Mouse (Mus musculus): ENCODE data around the gene Gm47996.

The Gm47996 gene

DNA sequence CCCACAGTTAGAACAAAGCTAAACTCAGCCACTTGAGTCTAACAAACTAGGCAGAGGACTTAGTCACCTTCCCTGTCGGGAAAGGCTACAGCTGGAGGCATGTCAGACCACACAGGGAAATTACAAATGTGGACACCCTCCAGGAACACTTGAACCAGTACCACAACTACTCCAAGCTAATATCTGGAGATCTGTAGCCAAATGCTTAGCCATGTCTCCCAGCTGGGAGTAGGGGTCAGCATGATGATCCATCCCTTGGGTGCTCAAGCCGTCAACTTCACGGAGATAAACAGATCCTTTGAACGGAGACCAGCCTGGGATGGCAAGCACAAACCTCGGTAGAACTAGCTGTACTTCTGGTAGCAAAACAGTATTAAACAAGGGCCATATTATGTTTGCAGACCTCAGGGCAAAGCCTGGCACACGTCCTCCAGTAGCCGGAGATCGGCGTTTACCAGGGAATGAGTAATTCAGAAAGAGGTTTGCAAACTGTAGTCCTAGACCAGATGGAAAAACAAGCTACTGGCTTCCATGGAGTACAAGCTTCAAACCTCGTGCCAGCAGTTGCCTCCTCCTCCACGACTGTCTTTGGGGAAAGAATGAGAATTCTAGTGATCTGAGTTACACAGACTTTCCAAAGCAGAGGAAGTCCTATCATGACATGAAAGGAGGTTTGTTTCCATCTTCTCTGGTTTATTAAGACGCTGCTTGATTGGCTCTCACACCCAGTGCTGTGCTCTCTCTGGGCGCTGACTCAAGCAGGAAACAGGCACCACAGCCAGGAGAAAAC is 26.4 kb downstream of the Gm47996 start:
- in situ Hi-C loops (cut with MboI; ENCODE audit: low pct_unique_long_range_greater_than_20kb in 1 of 2, low sequenced_read_pairs in 2 of 2, unreplicated experiment in 1 of 2): no loop called here

DNA sequence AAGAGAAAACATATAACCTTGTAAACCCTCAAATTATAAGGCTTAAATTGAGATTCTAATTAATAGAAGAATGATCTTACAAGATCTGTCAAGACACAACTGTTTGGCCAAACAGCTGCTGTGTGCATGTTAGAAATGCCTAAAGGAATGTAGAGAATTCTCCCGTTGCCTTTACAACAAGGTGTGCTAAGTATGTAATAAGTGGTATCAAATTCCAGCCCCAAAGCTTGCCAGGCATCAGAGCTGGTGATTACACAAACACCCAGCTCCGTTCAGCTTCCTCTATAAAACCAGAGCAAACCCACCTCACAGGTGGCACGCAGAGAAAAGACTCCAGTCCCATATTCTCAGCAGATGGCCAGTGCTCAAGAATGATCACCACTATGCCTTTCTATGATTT is 27.8 kb downstream of the Gm47996 start:
- in situ Hi-C loops (cut with MboI; ENCODE audit: low pct_unique_long_range_greater_than_20kb in 1 of 2, low sequenced_read_pairs in 2 of 2, unreplicated experiment in 1 of 2): no loop called here

DNA sequence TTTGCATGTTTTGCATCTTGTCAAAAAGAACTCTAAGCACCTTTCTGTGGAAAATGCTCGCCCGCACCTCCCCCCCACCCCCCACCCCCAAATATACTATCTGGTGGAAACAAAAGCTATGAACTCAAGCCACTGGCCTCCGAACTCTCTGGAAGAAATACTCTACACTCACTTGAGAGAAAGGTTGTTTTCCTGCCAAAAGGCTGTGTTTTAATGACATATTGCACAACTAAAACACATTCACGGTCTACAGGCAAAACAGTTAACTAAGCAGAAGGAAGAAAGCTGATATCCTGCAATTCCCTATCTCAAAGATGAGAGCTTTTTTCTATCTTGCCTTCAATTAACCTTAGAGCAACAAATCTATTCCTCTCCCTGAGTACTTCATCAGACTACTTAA is 33.4 kb downstream of the Gm47996 start:
- in situ Hi-C loops (cut with MboI; ENCODE audit: low pct_unique_long_range_greater_than_20kb in 1 of 2, low sequenced_read_pairs in 2 of 2, unreplicated experiment in 1 of 2): no loop called here

DNA sequence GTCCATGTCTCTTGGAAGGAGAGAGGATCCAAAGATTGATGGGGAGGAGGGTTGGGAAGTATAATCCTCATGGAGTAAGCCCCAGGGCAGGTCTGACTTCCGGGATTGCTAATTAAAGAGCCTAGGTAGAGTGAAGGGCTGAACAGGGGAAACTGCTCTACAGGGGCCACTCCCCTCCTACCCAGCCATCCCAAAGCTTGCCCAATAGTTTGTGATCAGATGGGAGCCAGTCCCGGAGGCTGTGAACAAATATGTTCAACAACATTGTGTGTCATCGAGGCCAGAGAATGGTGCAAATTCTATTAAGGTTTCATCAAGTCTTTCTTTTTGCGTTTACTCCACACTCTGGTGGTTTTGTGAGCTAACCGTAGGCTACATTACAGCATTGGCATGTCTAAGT is 34.1 kb downstream of the Gm47996 start:
- in situ Hi-C loops (cut with MboI; ENCODE audit: low pct_unique_long_range_greater_than_20kb in 1 of 2, low sequenced_read_pairs in 2 of 2, unreplicated experiment in 1 of 2): no loop called here

DNA sequence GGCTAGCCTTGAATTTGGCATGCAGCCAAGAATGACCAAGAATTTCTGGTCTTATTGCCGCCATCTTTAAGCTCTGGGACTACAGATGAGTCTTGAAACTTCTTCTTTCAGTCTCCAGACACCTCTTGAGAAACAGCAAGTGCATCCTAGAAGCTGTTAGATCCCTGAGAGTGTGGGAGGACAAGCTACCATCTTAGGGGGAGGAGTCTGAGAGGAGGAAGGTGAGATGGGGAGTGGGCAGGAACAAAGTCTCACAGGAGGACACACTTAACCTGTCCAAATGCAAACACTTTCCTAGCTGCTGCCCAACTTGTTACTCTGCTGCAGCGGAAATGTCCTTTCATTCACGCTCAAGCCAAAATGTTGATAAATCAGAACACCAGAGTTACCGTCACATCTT is 34.8 kb downstream of the Gm47996 start:
- in situ Hi-C loops (cut with MboI; ENCODE audit: low pct_unique_long_range_greater_than_20kb in 1 of 2, low sequenced_read_pairs in 2 of 2, unreplicated experiment in 1 of 2): no loop called here

DNA sequence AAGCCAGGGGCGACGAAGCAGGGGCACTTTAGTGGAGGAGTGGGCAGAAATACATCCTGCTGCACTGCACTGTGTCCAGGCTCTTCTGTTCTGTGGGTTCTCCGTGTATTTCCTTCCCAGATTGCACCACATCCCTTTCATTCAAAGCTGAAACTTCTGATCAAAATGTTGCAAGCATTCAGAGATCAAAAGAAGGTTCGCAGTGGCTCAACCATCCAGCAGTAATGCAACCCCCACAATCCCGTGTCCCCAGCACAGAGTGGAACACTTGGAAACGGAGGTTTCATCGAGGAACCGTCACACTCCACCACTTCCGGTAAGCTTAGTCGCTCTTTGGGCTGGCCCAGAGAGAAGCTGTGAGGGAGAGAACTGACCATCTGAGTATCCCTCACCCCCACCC is 35.2 kb downstream of the Gm47996 start:
- in situ Hi-C loops (cut with MboI; ENCODE audit: low pct_unique_long_range_greater_than_20kb in 1 of 2, low sequenced_read_pairs in 2 of 2, unreplicated experiment in 1 of 2): no loop called here

DNA sequence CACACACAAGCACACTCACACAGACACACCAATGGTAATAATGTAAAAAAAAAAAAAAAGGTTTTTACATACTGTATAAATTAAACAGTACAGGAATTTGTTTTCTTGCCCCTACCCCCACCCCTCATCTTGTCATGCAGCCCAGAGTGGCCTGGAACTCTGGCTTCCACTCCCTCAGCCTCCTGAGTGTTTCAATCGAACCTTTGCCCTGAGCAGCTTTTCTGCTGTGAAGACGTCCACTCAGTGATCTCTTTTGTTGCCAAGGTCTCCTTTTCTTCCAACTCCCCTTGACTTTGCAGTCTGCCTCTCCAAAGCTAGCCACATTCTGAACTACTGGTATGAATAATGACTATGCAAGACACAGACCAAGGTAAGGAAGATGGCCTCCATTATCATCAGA is 35.9 kb downstream of the Gm47996 start:
- in situ Hi-C loops (cut with MboI; ENCODE audit: low pct_unique_long_range_greater_than_20kb in 1 of 2, low sequenced_read_pairs in 2 of 2, unreplicated experiment in 1 of 2): no loop called here

DNA sequence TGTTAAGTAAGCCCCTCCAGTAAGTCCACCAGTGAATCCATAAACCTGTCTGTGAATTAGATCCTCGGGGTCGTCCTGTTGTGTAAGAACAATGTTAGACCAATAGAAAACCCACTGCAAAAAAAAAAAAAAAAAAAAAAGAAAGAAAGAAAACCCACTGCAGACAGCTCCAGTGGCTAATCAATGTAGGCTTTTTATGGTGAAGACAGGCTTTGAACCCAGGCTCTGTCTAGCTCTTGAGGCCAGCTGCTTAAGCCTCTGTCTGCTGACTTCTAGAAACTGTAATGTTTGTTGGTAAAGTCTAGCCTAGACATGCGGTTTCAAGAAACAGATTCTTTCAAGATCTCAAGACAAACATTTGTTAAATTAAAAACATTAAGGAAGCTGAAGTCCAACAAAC is 40.2 kb downstream of the Gm47996 start:
- in situ Hi-C loops (cut with MboI; ENCODE audit: low pct_unique_long_range_greater_than_20kb in 1 of 2, low sequenced_read_pairs in 2 of 2, unreplicated experiment in 1 of 2): no loop called here

DNA sequence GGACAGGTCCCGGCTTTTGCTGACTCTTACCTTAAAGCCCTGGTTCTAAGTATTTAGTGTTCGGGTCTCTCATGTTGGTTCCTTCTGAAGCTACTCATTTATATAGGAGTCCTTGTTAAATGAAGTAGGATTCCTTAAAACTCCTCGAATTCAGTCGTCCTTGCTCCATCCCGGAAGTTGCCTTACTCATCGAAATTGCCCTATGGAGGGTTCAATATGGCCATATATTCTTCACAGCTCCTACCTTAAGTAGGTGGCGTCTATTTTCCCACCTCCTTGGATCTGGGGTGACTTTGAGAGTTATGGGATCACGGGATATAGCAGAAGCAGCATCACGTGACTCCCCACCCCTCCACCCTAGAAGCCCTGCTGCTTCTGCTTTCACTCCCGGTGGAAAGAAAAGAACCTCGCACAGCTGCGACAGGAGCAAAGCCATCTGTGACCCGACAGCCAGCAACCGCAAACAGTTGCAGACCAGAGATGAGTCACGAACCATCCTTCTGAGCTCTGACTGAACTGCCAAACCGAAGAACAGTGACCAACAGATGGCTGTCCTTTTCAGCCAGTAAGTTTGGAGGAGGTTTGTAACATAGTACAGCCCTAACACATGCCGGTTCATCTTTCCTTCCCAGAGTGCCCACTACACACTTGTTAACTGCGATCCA is 40.7 kb downstream of the Gm47996 start:
- in situ Hi-C loops (cut with MboI; ENCODE audit: low pct_unique_long_range_greater_than_20kb in 1 of 2, low sequenced_read_pairs in 2 of 2, unreplicated experiment in 1 of 2): no loop called here

DNA sequence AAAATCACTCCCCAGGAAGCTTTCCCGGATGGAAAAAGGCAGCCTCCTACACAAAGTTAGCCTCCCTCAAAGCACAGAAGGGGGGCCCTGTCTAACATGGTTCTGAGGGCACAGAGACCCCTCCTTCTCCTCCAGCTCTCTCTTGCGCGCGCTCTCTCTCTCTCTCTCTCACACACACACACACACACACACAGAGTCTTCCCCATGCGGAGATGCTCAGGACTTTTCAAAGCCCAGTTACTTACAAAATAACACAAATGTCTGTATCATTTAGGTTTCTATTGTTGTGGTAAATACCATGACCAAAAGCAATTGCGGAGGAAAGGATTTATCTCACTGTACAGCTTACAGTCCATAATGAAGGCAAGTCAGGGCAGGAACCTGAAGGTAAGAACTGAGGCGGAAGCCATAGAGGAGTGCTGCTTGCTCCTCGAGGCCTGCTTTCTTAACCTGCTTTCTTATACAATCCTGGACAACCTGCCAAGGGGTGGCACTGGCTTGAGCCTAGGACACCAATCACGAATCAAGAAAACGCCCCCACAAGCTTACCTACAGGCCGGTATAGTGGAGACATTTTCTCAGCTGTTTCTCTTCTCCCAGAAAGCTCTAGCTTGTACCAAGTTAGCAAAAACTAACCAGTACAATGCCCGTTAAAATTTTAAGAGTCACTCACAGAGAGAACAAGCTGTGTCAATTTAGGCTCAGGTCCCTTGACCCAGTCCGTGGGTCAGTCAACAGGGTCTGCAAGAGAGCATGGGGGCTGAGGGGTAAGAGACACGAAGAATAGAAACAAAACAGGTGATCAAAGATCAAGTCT is 41.5 kb downstream of the Gm47996 start:
- in situ Hi-C loops (cut with MboI; ENCODE audit: low pct_unique_long_range_greater_than_20kb in 1 of 2, low sequenced_read_pairs in 2 of 2, unreplicated experiment in 1 of 2): no loop called here

DNA sequence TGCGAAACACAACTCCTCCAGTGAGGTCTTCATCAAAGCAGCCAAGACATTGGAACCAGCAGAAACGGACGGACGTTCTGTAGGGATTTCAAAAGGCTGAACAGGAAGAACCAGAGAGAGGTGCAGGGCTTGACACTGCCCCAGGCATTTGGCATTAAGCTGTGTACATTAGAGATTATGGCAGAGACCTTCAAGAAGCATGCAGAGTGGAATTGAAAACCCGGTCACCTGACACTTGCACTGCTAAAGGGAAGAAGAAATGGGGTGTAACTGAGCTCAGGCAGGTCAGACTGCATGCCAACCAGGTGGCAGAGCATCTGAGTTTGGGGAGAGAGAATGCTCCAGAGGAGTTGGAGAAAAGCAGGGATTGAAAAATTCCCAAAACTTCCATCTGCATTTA is 45.5 kb downstream of the Gm47996 start:
- in situ Hi-C loops (cut with MboI; ENCODE audit: low pct_unique_long_range_greater_than_20kb in 1 of 2, low sequenced_read_pairs in 2 of 2, unreplicated experiment in 1 of 2): no loop called here

DNA sequence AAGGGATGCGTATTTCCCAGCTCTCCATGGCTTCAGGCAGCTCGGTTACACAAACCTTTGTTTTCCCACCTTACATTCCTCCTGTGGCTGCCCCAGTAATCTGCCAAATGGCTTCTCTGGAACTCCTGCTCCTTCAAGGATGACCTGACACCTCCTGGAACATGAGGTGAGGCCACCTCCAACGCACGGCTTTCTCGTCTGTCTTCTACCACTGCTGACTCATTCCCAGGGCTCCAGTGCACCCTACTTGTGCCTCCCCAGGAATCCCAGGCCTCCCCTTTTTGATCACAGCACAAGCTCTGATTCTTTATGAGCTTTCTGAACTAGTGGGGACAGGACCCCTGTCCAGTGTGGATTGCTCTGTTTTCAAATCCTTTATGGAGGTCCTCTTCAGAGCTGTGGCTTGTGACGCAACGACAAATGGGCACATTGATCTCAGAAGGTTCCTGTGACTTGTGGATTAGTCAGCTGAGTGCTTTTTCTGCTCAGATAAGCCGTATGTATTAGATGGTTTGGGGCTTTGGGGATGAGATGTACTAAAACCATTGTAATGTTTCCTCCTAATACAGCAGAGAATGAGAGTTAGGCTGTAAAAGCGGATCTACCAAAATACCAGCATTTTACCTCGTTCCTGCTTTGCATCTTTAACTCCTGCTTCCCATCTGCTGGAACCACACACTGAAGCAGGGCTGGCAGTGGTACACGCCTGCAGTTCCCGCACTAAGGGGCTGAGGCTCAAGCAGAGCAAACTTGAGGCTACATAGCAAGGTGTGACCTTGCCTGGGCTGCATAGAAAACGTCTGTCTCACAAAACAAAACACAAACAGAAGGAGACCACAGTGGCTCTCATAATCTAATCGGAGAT is 48.4 kb downstream of the Gm47996 start:
- in situ Hi-C loops (cut with MboI; ENCODE audit: low pct_unique_long_range_greater_than_20kb in 1 of 2, low sequenced_read_pairs in 2 of 2, unreplicated experiment in 1 of 2): no loop called here

DNA sequence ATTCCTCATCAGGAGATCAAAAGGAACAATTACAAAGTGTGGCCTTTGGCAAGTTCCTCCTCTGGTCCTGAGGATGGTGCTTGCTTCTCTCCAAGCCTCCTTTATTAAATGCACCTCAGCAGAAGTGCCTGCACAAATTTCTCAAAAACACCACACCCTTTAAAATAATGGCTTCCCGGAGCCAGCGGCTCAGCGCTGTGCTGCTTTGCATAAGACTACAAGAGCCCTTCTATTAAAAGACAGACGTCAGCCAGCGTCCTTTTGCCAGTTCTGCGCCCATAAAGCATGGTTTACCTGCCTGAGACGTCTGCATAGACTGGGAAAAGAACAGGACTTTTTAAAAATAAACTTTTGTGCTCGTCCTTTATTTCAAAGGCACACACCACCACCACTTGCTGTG is 49.1 kb downstream of the Gm47996 start:
- in situ Hi-C loops (cut with MboI; ENCODE audit: low pct_unique_long_range_greater_than_20kb in 1 of 2, low sequenced_read_pairs in 2 of 2, unreplicated experiment in 1 of 2): no loop called here

Measured in mouse embryonic stem cell (cell line).